Mouse (Mus musculus): ENCODE results near the gene Atxn7l1. TPM values are rescaled to one million over a fixed set of nuclear protein-coding genes. Genes with fewer than 3 reads are reported as not detected.

Gene Atxn7l1
- polyA plus RNA-seq, 1 experiment from 2014 or later: 11.4 TPM

GRCm38 (mm10) chr12:33271865-33272264 is 124.4 kb downstream of the Atxn7l1 start:
- 67% methylated on average over 12 of the region's 12 CpGs for WGBS
- H3K9me3 ChIP-seq (ENCODE audit: control insufficient read depth, low read length): no peaks in the 10 kb centered on the region
- no peak overlapping the region for H3K4me2 ChIP-seq (ENCODE audit: low read depth, low read length)
- peaks cover 9% of the 10 kb centered on the region for H3K4me1 ChIP-seq (ENCODE audit: control insufficient read depth, insufficient read depth, low read length)
- H3K36me3 ChIP-seq (ENCODE audit: control insufficient read depth, insufficient read depth, low read length): no peaks in the 10 kb centered on the region
- no peak overlapping the region for H3K4me3 ChIP-seq (ENCODE audit: low read depth, low read length)
- no peak overlapping the region for H3K27ac ChIP-seq (replicated peaks; ENCODE audit: low read depth, low read length)
- H3K27me3 ChIP-seq (replicated peaks; ENCODE audit: control insufficient read depth, insufficient read depth, low read length): no peaks in the 10 kb centered on the region
- no peak for ATAC-seq (ENCODE audit: low read depth)
- no peak for DNase-seq (ENCODE audit: low spot score)
- no peak overlapping the region for H3K9ac ChIP-seq (ENCODE audit: low read depth, low read length)

DNA sequence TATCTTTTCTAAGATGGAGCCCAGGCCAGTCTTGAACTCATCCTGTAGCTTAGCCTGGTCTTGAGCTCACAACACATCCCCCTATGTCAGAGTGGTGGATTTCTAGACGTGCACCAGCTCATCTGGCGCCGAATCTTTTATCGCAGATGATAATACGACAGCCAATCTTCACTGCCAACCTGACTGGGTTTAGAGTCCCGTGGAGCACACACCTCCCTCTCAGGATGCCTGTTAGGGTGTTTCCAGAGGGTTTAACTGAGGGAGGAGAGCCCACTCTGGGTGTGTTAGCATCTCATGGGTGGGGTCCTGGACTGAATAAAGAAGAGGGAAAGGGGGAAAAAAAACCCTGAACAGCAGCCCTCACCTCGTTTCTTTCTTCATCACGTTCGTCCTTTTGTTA is 124.9 kb downstream of the Atxn7l1 start:
- H3K4me1 ChIP-seq (ENCODE audit: control insufficient read depth, insufficient read depth, low read length): peaks cover 6% of the 10 kb centered on the region
- ATAC-seq (ENCODE audit: low read depth) (no peak), DNase-seq (ENCODE audit: low spot score) (no peak)
- H3K27ac ChIP-seq (replicated peaks; ENCODE audit: low read depth, low read length): no peak overlapping the region
- H3K36me3 ChIP-seq (ENCODE audit: control insufficient read depth, insufficient read depth, low read length): no peaks in the 10 kb centered on the region
- no peak overlapping the region for H3K4me2 ChIP-seq (ENCODE audit: low read depth, low read length)
- H3K27me3 ChIP-seq (replicated peaks; ENCODE audit: control insufficient read depth, insufficient read depth, low read length): no peaks in the 10 kb centered on the region
- WGBS: 81% methylated on average over 9 of the region's 9 CpGs
- no peak overlapping the region for H3K4me3 ChIP-seq (ENCODE audit: low read depth, low read length)
- no peak overlapping the region for H3K9ac ChIP-seq (ENCODE audit: low read depth, low read length)
- H3K9me3 ChIP-seq (ENCODE audit: control insufficient read depth, low read length): no peaks in the 10 kb centered on the region

- 74% methylated on average over 4 of the region's 4 CpGs for WGBS
- no peaks in the 10 kb centered on the region for H3K9me3 ChIP-seq (ENCODE audit: control insufficient read depth, low read length)
- ATAC-seq (ENCODE audit: low read depth) (no peak), DNase-seq (ENCODE audit: low spot score) (no peak)
- H3K4me1 ChIP-seq (ENCODE audit: control insufficient read depth, insufficient read depth, low read length): no peaks in the 10 kb centered on the region
- H3K36me3 ChIP-seq (ENCODE audit: control insufficient read depth, insufficient read depth, low read length): no peaks in the 10 kb centered on the region
- H3K27me3 ChIP-seq (replicated peaks; ENCODE audit: control insufficient read depth, insufficient read depth, low read length): no peaks in the 10 kb centered on the region
- no peak overlapping the region for H3K4me3 ChIP-seq (ENCODE audit: low read depth, low read length)
- no peak overlapping the region for H3K4me2 ChIP-seq (ENCODE audit: low read depth, low read length)
- H3K9ac ChIP-seq (ENCODE audit: low read depth, low read length): no peak overlapping the region
- no peak overlapping the region for H3K27ac ChIP-seq (replicated peaks; ENCODE audit: low read depth, low read length)
Observed at GRCm38 (mm10) chr12:33273147-33273546, 125.7 kb downstream of the Atxn7l1 start.

DNA sequence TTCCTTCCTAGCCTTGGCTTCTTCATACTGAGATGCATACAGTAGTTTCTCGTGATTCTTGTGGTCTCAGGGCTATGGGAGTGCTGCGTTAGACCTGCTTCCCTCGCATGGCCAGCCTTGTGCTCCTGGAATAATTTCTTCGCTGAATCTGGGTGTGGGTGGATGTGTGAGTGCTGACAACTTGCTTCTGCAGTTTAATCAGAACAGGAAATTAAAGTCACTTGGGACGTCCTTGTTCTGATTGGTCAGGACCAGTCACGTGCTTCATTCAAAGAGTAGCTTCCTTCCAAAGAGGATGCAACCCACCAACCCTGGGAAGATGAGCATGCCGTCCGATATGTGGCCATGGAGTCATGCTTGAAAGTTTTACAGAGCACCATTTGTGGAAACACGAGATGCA is 126.2 kb downstream of the Atxn7l1 start:
- Histone ChIP-seq H3K27ac (replicated peaks; ENCODE audit: low read depth, low read length) (no peak overlapping the region), H3K27me3 (replicated peaks; ENCODE audit: control insufficient read depth, insufficient read depth, low read length) (no peaks in the 10 kb centered on the region), H3K4me3 (ENCODE audit: low read depth, low read length) (no peak overlapping the region), H3K4me1 (ENCODE audit: control insufficient read depth, insufficient read depth, low read length) (no peaks in the 10 kb centered on the region), H3K9me3 (ENCODE audit: control insufficient read depth, low read length) (no peaks in the 10 kb centered on the region), H3K9ac (ENCODE audit: low read depth, low read length) (no peak overlapping the region), H3K4me2 (ENCODE audit: low read depth, low read length) (no peak overlapping the region), H3K36me3 (ENCODE audit: control insufficient read depth, insufficient read depth, low read length) (no peaks in the 10 kb centered on the region)
- ATAC-seq (ENCODE audit: low read depth) (no peak), DNase-seq (ENCODE audit: low spot score) (no peak)
- WGBS: 76% methylated on average over 9 of the region's 9 CpGs

- ATAC-seq (ENCODE audit: low read depth) (no peak), DNase-seq (ENCODE audit: low spot score) (no peak)
- Histone ChIP-seq H3K4me2 (ENCODE audit: low read depth, low read length) (no peak overlapping the region), H3K4me1 (ENCODE audit: control insufficient read depth, insufficient read depth, low read length) (no peaks in the 10 kb centered on the region), H3K36me3 (ENCODE audit: control insufficient read depth, insufficient read depth, low read length) (no peaks in the 10 kb centered on the region), H3K27me3 (replicated peaks; ENCODE audit: control insufficient read depth, insufficient read depth, low read length) (no peaks in the 10 kb centered on the region), H3K27ac (replicated peaks; ENCODE audit: low read depth, low read length) (no peak overlapping the region), H3K9me3 (ENCODE audit: control insufficient read depth, low read length) (no peaks in the 10 kb centered on the region), H3K9ac (ENCODE audit: low read depth, low read length) (no peak overlapping the region), H3K4me3 (ENCODE audit: low read depth, low read length) (no peak overlapping the region)
- 100% methylated on average over 1 of the region's 1 CpGs for WGBS
Observed at GRCm38 (mm10) chr12:33276028-33276427, 128.5 kb downstream of the Atxn7l1 start.

GRCm38 (mm10) chr12:33277427-33277826 is 129.9 kb downstream of the Atxn7l1 start:
- ATAC-seq (ENCODE audit: low read depth): no peak
- no peak overlapping the region for H3K9ac ChIP-seq (ENCODE audit: low read depth, low read length)
- H3K4me1 ChIP-seq (ENCODE audit: control insufficient read depth, insufficient read depth, low read length): no peaks in the 10 kb centered on the region
- no peak for DNase-seq (ENCODE audit: low spot score)
- H3K36me3 ChIP-seq (ENCODE audit: control insufficient read depth, insufficient read depth, low read length): no peaks in the 10 kb centered on the region
- no peaks in the 10 kb centered on the region for H3K27me3 ChIP-seq (replicated peaks; ENCODE audit: control insufficient read depth, insufficient read depth, low read length)
- H3K4me3 ChIP-seq (ENCODE audit: low read depth, low read length): no peak overlapping the region
- no peak overlapping the region for H3K27ac ChIP-seq (replicated peaks; ENCODE audit: low read depth, low read length)
- H3K9me3 ChIP-seq (ENCODE audit: control insufficient read depth, low read length): no peaks in the 10 kb centered on the region
- WGBS: 61% methylated on average over 7 of the region's 7 CpGs
- H3K4me2 ChIP-seq (ENCODE audit: low read depth, low read length): no peak overlapping the region

GRCm38 (mm10) chr12:33279159-33279558 is 131.7 kb downstream of the Atxn7l1 start:
- DNase-seq (ENCODE audit: low spot score) (no peak), ATAC-seq (ENCODE audit: low read depth) (no peak)
- WGBS: 58% methylated on average over 2 of the region's 2 CpGs
- Histone ChIP-seq H3K9ac (ENCODE audit: low read depth, low read length) (no peak overlapping the region), H3K27ac (replicated peaks; ENCODE audit: low read depth, low read length) (no peak overlapping the region), H3K4me2 (ENCODE audit: low read depth, low read length) (no peak overlapping the region), H3K4me3 (ENCODE audit: low read depth, low read length) (no peak overlapping the region), H3K9me3 (ENCODE audit: control insufficient read depth, low read length) (no peaks in the 10 kb centered on the region), H3K4me1 (ENCODE audit: control insufficient read depth, insufficient read depth, low read length) (no peaks in the 10 kb centered on the region), H3K27me3 (replicated peaks; ENCODE audit: control insufficient read depth, insufficient read depth, low read length) (no peaks in the 10 kb centered on the region), H3K36me3 (ENCODE audit: control insufficient read depth, insufficient read depth, low read length) (no peaks in the 10 kb centered on the region)

GRCm38 (mm10) chr12:33280805-33281204 is 133.3 kb downstream of the Atxn7l1 start:
- ATAC-seq (ENCODE audit: low read depth): no peak
- no peak overlapping the region for H3K4me2 ChIP-seq (ENCODE audit: low read depth, low read length)
- WGBS: 20% methylated on average over 2 of the region's 2 CpGs

DNA sequence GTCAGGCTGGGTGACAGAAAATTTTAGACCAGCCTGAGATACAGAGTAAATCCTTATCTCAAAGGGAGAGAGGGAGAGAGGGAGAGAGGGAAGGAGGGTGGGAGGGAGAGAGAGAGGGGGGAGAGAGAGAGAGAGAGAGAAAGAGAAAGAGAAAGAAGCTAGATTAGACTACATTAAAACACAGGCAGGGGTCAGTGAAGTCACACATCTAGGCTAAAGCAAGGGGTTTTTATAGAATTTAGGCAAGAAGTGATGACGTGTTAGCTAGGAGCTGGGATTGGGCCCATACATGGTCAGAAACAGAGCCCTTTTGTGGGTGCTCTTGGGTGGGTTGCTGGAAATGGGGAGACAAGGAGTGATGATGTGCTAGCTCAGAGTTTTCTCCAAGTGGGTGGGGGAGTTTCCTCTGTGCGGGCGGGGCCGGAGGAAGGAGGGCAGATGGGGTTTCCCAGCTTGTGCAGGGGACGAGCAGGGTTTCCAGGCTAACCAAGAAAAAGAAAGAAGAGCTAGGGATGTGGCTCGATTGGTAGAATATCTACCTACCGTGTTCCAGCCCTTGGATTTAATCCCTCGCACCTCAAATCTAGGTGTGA is 136.9 kb downstream of the Atxn7l1 start:
- H3K4me2 ChIP-seq (ENCODE audit: low read depth, low read length): no peak overlapping the region
- H3K27me3 ChIP-seq (replicated peaks; ENCODE audit: control insufficient read depth, insufficient read depth, low read length): no peaks in the 10 kb centered on the region
- no peak overlapping the region for H3K27ac ChIP-seq (replicated peaks; ENCODE audit: low read depth, low read length)
- no peak for ATAC-seq (ENCODE audit: low read depth)
- no peak overlapping the region for H3K4me3 ChIP-seq (ENCODE audit: low read depth, low read length)
- H3K4me1 ChIP-seq (ENCODE audit: control insufficient read depth, insufficient read depth, low read length): peaks cover 19% of the 10 kb centered on the region
- no peak overlapping the region for H3K9ac ChIP-seq (ENCODE audit: low read depth, low read length)
- no peaks in the 10 kb centered on the region for H3K36me3 ChIP-seq (ENCODE audit: control insufficient read depth, insufficient read depth, low read length)
- 81% methylated on average over 8 of the region's 8 CpGs for WGBS
- H3K9me3 ChIP-seq (ENCODE audit: control insufficient read depth, low read length): no peaks in the 10 kb centered on the region
- no peak for DNase-seq (ENCODE audit: low spot score)

More at GRCm38 (mm10) chr12:33280805-33281204, 133.3 kb downstream of the Atxn7l1 start:
- H3K27ac ChIP-seq (replicated peaks; ENCODE audit: low read depth, low read length): no peak overlapping the region
- H3K4me1 ChIP-seq (ENCODE audit: control insufficient read depth, insufficient read depth, low read length): peaks cover 6% of the 10 kb centered on the region; the same call in 1 of the 2 replicates
- no peaks in the 10 kb centered on the region for H3K27me3 ChIP-seq (replicated peaks; ENCODE audit: control insufficient read depth, insufficient read depth, low read length)
- H3K36me3 ChIP-seq (ENCODE audit: control insufficient read depth, insufficient read depth, low read length): no peaks in the 10 kb centered on the region
- no peak overlapping the region for H3K9ac ChIP-seq (ENCODE audit: low read depth, low read length)
- H3K4me3 ChIP-seq (ENCODE audit: low read depth, low read length): no peak overlapping the region
- peak; percentile 37 for DNase-seq (ENCODE audit: low spot score)
- H3K9me3 ChIP-seq (ENCODE audit: control insufficient read depth, low read length): no peaks in the 10 kb centered on the region
